Mouse (Mus musculus): ENCODE results near the gene Cdc42ep1.

The Cdc42ep1 gene

GRCm38 (mm10) chr15:78850059-78850824 lies 7.8 kb downstream of the Cdc42ep1 start:
- no peak for DNase-seq

GRCm38 (mm10) chr15:78850944-78851343 lies 8.5 kb downstream of the Cdc42ep1 start:
- no peak for DNase-seq

- peak; percentile 91 for DNase-seq
These were observed 9.2 kb downstream of the Cdc42ep1 start for GRCm38 (mm10) chr15:78851505-78852153.

- DNase-seq: no peak
These were observed 13.0 kb downstream of the Cdc42ep1 start, which contains the start of gene Lgals2 for GRCm38 (mm10) chr15:78855303-78855965. Gene Lgals2, minus strand, starts transcription at chr15:78855529.

- DNase-seq: no peak
These were observed 14.6 kb downstream of the Cdc42ep1 start for GRCm38 (mm10) chr15:78857009-78857408.

GRCm38 (mm10) chr15:78859311-78859710 lies 16.9 kb downstream of the Cdc42ep1 start:
- DNase-seq: peak; percentile 74

- no peak for DNase-seq
These were observed 17.3 kb downstream of the Cdc42ep1 start for GRCm38 (mm10) chr15:78859714-78860113.

GRCm38 (mm10) chr15:78862280-78862679 lies 19.9 kb downstream of the Cdc42ep1 start:
- DNase-seq: no peak

GRCm38 (mm10) chr15:78863154-78863553 lies 20.7 kb downstream of the Cdc42ep1 start:
- no peak for DNase-seq

- no peak for DNase-seq
These were observed 21.4 kb downstream of the Cdc42ep1 start for GRCm38 (mm10) chr15:78863852-78864253.

- DNase-seq: no peak
These were observed 26.0 kb downstream of the Cdc42ep1 start for GRCm38 (mm10) chr15:78868398-78868797.

GRCm38 (mm10) chr15:78868826-78869233 lies 26.4 kb downstream of the Cdc42ep1 start:
- DNase-seq: no peak

- peak; percentile 65 for DNase-seq
These were observed 27.4 kb downstream of the Cdc42ep1 start for GRCm38 (mm10) chr15:78869775-78870174.

- DNase-seq: no peak
These were observed 29.7 kb downstream of the Cdc42ep1 start for GRCm38 (mm10) chr15:78872021-78872608.

GRCm38 (mm10) chr15:78873803-78874435 lies 31.5 kb downstream of the Cdc42ep1 start:
- no peak for DNase-seq

GRCm38 (mm10) chr15:78874989-78875388 lies 32.6 kb downstream of the Cdc42ep1 start:
- no peak for DNase-seq

- no peak for DNase-seq
These were observed 33.1 kb downstream of the Cdc42ep1 start for GRCm38 (mm10) chr15:78875537-78875936.

GRCm38 (mm10) chr15:78876258-78876696 lies 33.9 kb downstream of the Cdc42ep1 start:
- peak; percentile 84 for DNase-seq

GRCm38 (mm10) chr15:78876991-78877809 lies 34.8 kb downstream of the Cdc42ep1 start, which contains the start of gene Gga1:
Gene Gga1, plus strand, starts transcription at chr15:78877190.
- peak; percentile 95 for DNase-seq

GRCm38 (mm10) chr15:78877810-78878390 lies 35.5 kb downstream of the Cdc42ep1 start:
- peak; percentile 40 for DNase-seq

All from cerebellum, adult 8-10 months (tissue).